Mouse (Mus musculus) cerebellum, adult 2 months (tissue): ENCODE data around the gene Dusp6. TPM values are rescaled to one million over a fixed set of nuclear protein-coding genes. Genes with fewer than 3 reads are reported as not detected.
A peak's percentile ranks its signal among the peaks of the same experiment; 100 is the strongest.

Experiments used
- DNase-seq, 2 experiments: peaks; one replicate each; pipeline ENCODE4 v3.0.0; 2021
- H3K27ac ChIP-seq: fragments of 200-500 bp; 2 replicates; pipeline ENCODE4 v1.5.1; 2012; ENCODE audit warnings: low read length, control low read depth, inconsistent platforms; ENCODE audit not compliant: insufficient read depth
- H3K27me3 ChIP-seq: fragments of 200-500 bp; 2 replicates; pipeline ENCODE4 v1.6.1; 2012; ENCODE audit warnings: inconsistent platforms, mild to moderate bottlenecking, low read length, moderate library complexity; ENCODE audit not compliant: control insufficient read depth, insufficient read depth
- H3K4me1 ChIP-seq: fragments of 200-500 bp; 2 replicates; pipeline ENCODE4 v1.6.1; 2011; ENCODE audit warnings: low read length; ENCODE audit not compliant: control insufficient read depth, insufficient read depth
- H3K4me3 ChIP-seq: fragments of 200-500 bp; replicated peaks from 2 replicates; pipeline ENCODE3; 2011; ENCODE audit warnings: mild to moderate bottlenecking, low read depth, low read length, control low read depth; ENCODE audit not compliant: insufficient read depth
- CTCF ChIP-seq: fragments of 200-500 bp; IDR thresholded peaks from 2 replicates; pipeline ENCODE4 v1.5.1; 2011; ENCODE audit warnings: low read depth, mild to moderate bottlenecking, control low read depth, low read length, moderate library complexity, borderline replicate concordance; ENCODE audit not compliant: insufficient read depth
- POLR2A ChIP-seq: fragments of 200-500 bp; IDR thresholded peaks from 2 replicates; pipeline ENCODE4 v1.6.1; 2011; ENCODE audit warnings: low read length, control low read depth, borderline replicate concordance; ENCODE audit not compliant: insufficient read depth
- WGBS: fragments of 180-500 bp; shearing (Covaris S2); methylation state at CpG from one replicate; pipeline ENCODE4 v1.1.7; 2018; 5-methylcytosine and 5-hydroxymethylcytosine counted together
- polyA plus RNA-seq: library from polyadenylated mRNA; depleted of rRNA; stranded (reverse); fragments of >200 nt; gene quantifications from 2 replicates; pipeline ENCODE4 v1.2.3, GENCODE M21; 2012

The Dusp6 gene
- polyA plus RNA-seq, 1 experiment, result 20.5 TPM

GRCm38 (mm10) chr10:99241829-99242711 is 21.0 kb upstream of the Dusp6 start:
- peaks cover 5% of the 10 kb centered on the region for H3K4me1 ChIP-seq
- 69% methylated on average over 16 of the region's 16 CpGs for WGBS
- no peak for TF ChIP-seq POLR2A
- TF ChIP-seq CTCF, result no peak
- no peaks in the 10 kb centered on the region for H3K27me3 ChIP-seq
- peak; percentile 31 to 47 for DNase-seq
- no peak overlapping the region for H3K4me3 ChIP-seq
- no peak overlapping the region for H3K27ac ChIP-seq

- peaks cover 5% of the 10 kb centered on the region for H3K4me1 ChIP-seq
- DNase-seq, result no peak
- no peak overlapping the region for H3K4me3 ChIP-seq
- TF ChIP-seq CTCF, result no peak
- WGBS, result 86% methylated on average over 10 of the region's 10 CpGs
- H3K27me3 ChIP-seq, result no peaks in the 10 kb centered on the region
- H3K27ac ChIP-seq, result no peak overlapping the region
These were observed 20.3 kb upstream of the Dusp6 start for GRCm38 (mm10) chr10:99242721-99243120.

- no peak for TF ChIP-seq CTCF
- no peak for TF ChIP-seq POLR2A
- H3K4me1 ChIP-seq, result peaks cover 5% of the 10 kb centered on the region
- H3K27ac ChIP-seq, result no peak overlapping the region
- H3K27me3 ChIP-seq, result no peaks in the 10 kb centered on the region
- WGBS, result 88% methylated on average over 5 of the region's 5 CpGs
- H3K4me3 ChIP-seq, result no peak overlapping the region
- no peak for DNase-seq
These were observed 19.0 kb upstream of the Dusp6 start for GRCm38 (mm10) chr10:99243907-99244489.

DNA sequence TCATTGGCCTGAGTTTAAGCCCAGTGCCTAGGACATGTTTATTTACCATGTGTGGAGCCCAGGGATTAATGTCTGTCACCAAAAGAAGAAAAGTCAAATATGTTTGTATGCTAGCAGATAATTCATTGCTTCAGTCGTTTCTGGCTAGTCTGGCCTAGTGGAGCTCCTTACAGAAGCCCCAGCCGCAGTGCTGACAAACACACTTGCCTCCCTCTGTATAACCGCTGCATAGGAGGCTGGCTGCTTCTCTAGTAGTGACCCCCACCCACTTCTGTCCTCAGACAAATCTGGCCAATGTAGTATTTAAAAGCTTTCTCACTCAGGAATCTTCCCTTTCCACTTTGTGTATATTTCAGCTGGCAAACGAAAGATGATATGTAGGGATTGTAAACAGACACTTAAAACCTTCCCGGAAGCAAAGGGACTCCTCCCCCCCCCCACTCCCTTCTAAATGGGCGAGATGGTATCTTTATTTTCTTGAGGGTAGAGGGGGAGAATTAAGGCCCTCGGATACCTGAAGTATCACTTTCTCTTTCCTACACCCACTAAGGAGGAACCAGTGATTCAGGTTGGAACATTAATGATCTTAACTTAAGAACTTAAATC is 18.3 kb upstream of the Dusp6 start:
- no peak overlapping the region for H3K27ac ChIP-seq
- no peaks in the 10 kb centered on the region for H3K27me3 ChIP-seq
- peaks cover 5% of the 10 kb centered on the region for H3K4me1 ChIP-seq
- no peak overlapping the region for H3K4me3 ChIP-seq
- TF ChIP-seq POLR2A, result no peak
- TF ChIP-seq CTCF, result no peak
- DNase-seq, result no peak
- 84% methylated on average over 7 of the region's 7 CpGs for WGBS

GRCm38 (mm10) chr10:99246797-99247508 is 16.1 kb upstream of the Dusp6 start:
- peak overlapping the region; percentile 14 for H3K4me3 ChIP-seq
- DNase-seq, result no peak
- 50% methylated on average over 20 of the region's 20 CpGs for WGBS
- no peaks in the 10 kb centered on the region for H3K27me3 ChIP-seq
- no peak overlapping the region for H3K27ac ChIP-seq
- H3K4me1 ChIP-seq, result peaks cover 3% of the 10 kb centered on the region
- no peak for TF ChIP-seq CTCF
- no peak for TF ChIP-seq POLR2A

DNA sequence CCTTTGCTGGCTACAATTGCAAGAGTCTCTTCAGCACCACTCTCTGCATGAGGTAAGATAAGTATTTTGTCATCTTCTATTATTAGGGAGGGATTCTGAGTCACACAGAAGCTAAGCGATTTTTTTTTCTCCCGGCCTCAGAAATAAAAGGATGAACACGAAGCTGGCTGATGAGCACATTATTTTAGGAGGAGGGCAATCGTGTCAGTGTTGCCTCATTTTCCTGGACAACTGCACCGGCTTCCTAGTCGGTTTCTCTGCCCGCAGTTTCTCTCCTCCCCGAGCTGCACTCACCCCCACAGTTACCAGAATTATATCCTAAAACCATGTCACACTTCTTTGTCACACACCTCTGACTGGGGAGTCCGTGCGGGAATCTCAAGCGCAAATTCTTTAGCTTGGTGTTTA is 12.2 kb upstream of the Dusp6 start:
- DNase-seq, result peak; percentile 31 to 52
- H3K27ac ChIP-seq, result no peak overlapping the region
- 56% methylated on average over 11 of the region's 11 CpGs for WGBS
- no peak for TF ChIP-seq POLR2A
- no peak for TF ChIP-seq CTCF
- H3K4me3 ChIP-seq, result no peak overlapping the region
- no peaks in the 10 kb centered on the region; the same call in 1 of the 2 replicates for H3K4me1 ChIP-seq
- H3K27me3 ChIP-seq, result no peaks in the 10 kb centered on the region; the same call in 1 of the 2 replicates

DNA sequence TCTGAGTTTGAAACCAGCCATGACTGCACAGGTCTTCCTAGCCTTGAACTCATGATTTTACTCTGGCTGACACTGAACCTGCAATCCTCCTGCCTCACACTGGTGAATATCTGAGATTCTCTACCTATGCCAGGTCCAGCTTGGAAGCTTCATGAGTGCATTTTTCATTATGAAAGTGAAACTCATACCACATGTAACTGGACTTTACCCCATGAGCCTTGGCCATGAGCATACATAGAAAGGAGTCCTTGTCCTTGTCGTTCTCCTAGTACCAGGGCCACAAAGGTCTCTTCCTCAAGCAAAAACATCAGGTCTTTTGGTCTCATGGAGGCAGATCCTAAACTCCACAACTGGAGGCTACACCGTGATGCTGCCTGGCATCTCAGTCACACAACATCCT is 9.6 kb upstream of the Dusp6 start:
- WGBS, result 90% methylated on average over 2 of the region's 2 CpGs
- no peaks in the 10 kb centered on the region; the same call in 1 of the 2 replicates for H3K27me3 ChIP-seq
- no peaks in the 10 kb centered on the region; the same call in 1 of the 2 replicates for H3K4me1 ChIP-seq
- H3K4me3 ChIP-seq, result no peak overlapping the region
- no peak for DNase-seq
- TF ChIP-seq CTCF, result no peak
- no peak for TF ChIP-seq POLR2A
- H3K27ac ChIP-seq, result no peak overlapping the region

DNA sequence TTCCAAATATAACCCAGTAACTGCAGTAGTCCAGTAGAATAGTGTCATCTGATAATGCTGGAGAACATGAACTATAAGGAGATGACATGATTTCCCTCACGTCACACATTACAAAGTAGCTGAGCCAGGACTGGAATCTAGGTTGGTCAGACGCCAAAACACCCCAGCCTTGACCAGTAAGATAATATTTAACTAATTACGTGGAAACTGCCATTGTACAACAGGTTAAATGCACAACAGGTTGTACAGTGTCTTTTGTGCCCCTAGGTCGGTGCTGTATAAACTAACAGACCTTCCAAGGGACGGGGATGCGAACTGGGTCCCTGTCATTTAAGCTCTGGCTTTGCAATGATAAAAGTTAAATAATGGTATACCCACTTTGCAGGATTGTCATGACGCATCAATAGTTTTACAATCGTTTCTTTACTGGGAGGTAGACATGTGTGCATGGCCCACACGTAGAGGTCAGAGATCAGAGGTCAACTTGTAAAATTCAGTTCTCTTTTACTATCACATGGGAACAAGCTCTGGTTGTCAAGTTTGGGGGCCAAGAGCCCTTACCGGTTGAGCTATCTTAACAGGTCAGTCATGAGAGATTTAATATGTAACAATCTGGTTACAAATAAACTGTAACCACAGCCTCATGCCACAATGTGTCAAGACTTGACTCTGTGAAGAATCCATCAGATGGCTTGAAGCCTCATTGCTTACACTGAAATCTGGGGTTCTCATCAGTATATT is 7.0 kb upstream of the Dusp6 start:
- H3K4me1 ChIP-seq, result no peaks in the 10 kb centered on the region
- H3K4me3 ChIP-seq, result no peak overlapping the region
- DNase-seq, result no peak
- TF ChIP-seq POLR2A, result no peak
- TF ChIP-seq CTCF, result no peak
- no peak overlapping the region for H3K27ac ChIP-seq
- H3K27me3 ChIP-seq, result no peaks in the 10 kb centered on the region; the same call in 1 of the 2 replicates
- WGBS, result 90% methylated on average over 10 of the region's 10 CpGs
